Mouse (Mus musculus) monocyte, adult 5-6 weeks (primary cell): ENCODE results near the gene Vash2. TPM values are rescaled to one million over a fixed set of nuclear protein-coding genes. Genes with fewer than 3 reads are reported as not detected.
A peak's percentile ranks its signal among the peaks of the same experiment; 100 is the strongest.
"Not testable (repeated sequence)": the region's sequence is repeated elsewhere in the genome, so short reads cannot be mapped to it uniquely, and the experiment has no call there.

ENCODE experiments used
- ATAC-seq: fragments of 153-309, 156-312 bp; replicated peaks from 2 replicates; pipeline ENCODE4 v1.8.0; 2017; ENCODE audit warnings: mild to moderate bottlenecking; ENCODE audit not compliant: low TSS enrichment, insufficient number of reproducible peaks, severe bottlenecking, poor library complexity, low FRiP score
- total RNA-seq: library from RNA; stranded (forward); fragments of 200-1000, 200-491, 200-594 nt; gene quantifications from 3 replicates; pipeline ENCODE4 v1.2.3, GENCODE M21; 2017

Vash2 gene
- total RNA-seq, 1 experiment from 2014 or later, result not detected

DNA sequence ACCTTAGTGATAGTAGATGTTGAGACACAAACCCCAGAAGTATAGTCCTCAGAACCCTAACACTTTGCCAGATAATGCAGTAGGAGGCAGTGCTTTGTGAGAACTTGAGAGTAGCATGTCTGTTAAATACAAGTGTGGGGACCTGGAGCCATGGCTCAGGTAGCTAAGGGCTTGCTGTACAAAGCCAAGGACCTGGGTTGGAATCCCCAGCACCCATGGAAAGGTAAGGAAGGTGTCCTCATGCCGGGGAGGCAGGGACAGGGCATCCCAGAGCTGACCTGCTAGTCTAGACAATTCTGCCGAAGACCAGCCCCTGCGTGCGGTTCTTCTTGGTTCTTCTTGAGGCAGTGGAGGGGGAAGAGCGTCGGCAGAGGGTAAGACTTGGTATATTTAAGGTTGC, 48.9 kb downstream of the Vash2 start:
- ATAC-seq, result no peak

- peak; percentile 24; the same call in 1 of the 2 replicates for ATAC-seq
Measured at GRCm38 (mm10) chr1:190929010-190929695, 49.9 kb downstream of the Vash2 start.

- ATAC-seq, result peak; percentile 97
Measured at GRCm38 (mm10) chr1:190928370-190929009, 50.6 kb downstream of the Vash2 start.

DNA sequence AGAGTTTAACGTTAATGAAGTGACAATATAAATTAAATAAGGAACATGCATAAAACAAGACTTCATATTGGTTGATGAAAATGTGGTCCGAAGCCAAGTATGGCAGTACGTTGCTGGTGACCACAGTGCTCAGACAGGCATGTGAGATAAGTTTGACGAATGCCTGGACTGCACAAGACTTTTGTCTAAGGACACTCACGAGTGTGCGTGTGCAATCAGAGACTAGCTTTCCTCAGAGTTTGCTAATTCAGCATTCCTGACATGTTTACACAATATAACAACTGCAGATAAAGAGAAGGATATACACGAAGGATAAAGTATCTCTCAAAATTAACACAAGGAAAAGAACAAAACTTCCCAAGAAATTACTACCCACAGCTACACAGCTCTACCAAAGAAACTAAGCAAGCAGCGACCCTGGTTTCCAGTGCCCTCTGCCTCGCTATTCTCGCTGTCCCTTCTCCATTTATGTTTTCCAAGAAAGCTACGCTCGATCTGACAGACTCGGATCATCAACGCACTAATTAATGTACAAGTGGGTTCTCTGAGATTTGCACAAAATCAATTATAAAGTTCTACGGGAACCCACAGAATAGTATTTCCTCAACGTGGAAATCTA, 51.2 kb downstream of the Vash2 start:
- ATAC-seq, result no peak

DNA sequence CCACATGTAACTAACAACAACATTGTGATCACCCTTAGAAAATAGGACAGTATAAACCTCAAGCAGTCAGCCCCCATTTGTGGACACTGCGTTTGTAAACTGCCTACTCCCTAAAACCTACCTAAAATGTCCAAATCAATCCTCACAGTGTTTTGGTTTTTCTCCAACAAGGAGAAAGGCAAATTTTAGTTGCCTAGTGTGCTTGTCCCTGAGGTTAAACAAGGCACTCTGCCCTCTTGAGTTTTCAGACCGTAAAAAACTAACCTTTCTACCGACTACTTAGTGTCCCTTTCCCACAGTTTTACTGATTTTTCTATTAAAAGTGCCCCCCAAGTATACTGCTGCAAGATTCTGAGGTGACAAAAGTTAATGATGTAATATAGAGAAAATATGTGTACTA, 51.8 kb downstream of the Vash2 start:
- ATAC-seq, result no peak

GRCm38 (mm10) chr1:190924812-190925211, 54.3 kb downstream of the Vash2 start, which contains the start of gene Angel2:
Gene Angel2 (plus strand): TSS chr1:190925112.
- ATAC-seq, result not testable (repeated sequence)

GRCm38 (mm10) chr1:190919725-190920469, 59.2 kb downstream of the Vash2 start:
- 0 out of 2 replicates have a peak, but pooled peaks have one; percentile 35 for ATAC-seq

DNA sequence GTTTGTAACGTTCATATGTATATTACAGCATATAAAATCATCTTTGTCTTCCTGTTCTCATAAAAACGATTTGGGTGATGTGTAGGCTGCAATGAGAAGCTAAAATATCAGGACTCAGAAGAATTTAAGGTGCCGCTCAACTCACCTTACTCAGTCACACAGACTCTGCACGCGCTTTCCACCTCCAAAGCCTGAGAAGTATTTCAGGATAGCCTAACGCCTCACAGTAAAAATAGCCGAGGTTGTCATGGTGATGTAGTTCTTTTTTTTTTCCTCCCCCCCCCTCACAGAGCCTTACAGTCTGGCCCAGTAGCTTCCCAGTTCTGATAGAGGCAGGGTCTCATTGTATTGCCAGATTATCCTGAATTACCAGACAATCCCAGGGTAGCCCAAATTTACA, 60.2 kb downstream of the Vash2 start:
- ATAC-seq, result no peak

- ATAC-seq, result no peak
Measured at GRCm38 (mm10) chr1:190912623-190913022, 66.5 kb downstream of the Vash2 start.

GRCm38 (mm10) chr1:190911415-190912123, 67.5 kb downstream of the Vash2 start, which contains the start of gene Rps6kc1:
Gene Rps6kc1 (minus strand): TSS chr1:190911770.
- peak; percentile 51 for ATAC-seq

DNA sequence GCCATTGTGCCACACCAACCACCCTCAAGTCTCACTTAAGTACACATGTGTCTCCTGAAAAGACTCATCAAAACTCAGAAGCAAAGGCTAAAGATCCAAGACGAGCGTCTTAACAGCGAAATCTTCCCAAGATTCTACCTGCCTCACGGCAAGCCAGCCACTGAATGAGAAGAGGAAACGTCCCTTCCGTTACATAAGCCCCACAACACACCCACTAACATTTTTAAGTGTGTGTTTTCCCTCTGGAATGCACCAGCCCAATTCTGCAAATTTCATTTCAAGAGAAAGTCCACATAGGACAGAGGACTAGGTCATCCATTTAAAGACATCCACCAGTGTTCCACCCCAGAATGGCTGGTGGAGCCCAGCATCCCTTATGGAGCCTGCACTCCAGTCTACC, 68.3 kb downstream of the Vash2 start:
- no peak for ATAC-seq

DNA sequence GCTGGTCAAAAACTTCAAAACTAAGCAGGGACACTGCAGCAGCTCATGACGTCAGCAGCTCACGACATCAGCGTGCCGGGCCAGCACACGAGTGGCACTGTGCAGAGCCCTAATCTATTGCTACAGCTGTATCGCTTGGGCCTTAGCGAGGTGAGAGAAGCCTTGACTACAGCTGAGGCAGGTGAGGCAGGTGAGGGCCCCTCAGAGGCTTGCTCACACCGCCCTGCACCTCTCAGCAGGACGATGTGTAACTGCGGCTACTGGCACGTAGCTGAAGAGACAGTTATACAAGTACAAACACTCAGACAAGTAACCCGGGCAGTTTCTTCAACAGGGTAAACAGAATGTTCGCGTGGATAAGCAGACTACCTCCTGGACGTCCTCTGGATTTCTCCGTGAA, 74.4 kb downstream of the Vash2 start:
- no peak for ATAC-seq

- no peak for ATAC-seq
Measured at GRCm38 (mm10) chr1:190904136-190904535, 75.0 kb downstream of the Vash2 start.

DNA sequence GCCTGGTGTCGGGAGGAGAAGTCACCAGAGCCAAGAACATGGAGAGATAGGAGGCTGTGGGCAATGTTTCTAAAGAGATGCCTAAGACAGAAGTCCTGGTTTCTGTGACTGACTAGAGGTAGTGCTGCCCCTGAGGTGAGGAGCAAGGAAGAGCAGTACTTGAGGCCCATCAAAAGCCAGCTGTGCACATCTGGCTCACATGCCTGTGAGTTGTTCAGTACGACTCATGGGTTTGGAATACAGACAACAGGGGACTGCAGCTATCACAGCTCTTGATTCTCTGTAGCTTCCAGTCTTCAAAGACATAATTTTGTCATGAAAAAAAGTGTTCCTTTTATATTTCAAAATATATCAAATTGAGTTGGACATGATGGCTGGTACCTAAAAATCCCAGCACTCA, 78.0 kb downstream of the Vash2 start:
- no peak for ATAC-seq

GRCm38 (mm10) chr1:190898899-190899575, 80.1 kb downstream of the Vash2 start:
- ATAC-seq, result no peak

GRCm38 (mm10) chr1:190898186-190898585, 80.9 kb downstream of the Vash2 start:
- no peak for ATAC-seq
